Mouse (Mus musculus) midbrain, embryonic 13.5 days (tissue): ENCODE results near the gene Calml4. TPM values are rescaled to one million over a fixed set of nuclear protein-coding genes. Genes with fewer than 3 reads are reported as not detected.
A peak's percentile ranks its signal among the peaks of the same experiment; 100 is the strongest.

Source experiments
- ATAC-seq: fragments of 200-750 bp; cut with Nextera tagmentation; 2 replicates; pipeline ENCODE4 v1.8.0; 2017; ENCODE audit warnings: mild to moderate bottlenecking, moderate TSS enrichment, moderate library complexity
- H3K27ac ChIP-seq: fragments of 300-500 bp; sonication (generic); 2 replicates; pipeline ENCODE4 v1.5.1; 2015; ENCODE audit warnings: inconsistent platforms, mild to moderate bottlenecking, moderate library complexity
- H3K27me3 ChIP-seq: fragments of 300-500 bp; sonication (generic); 2 replicates; pipeline ENCODE4 v1.6.1; 2015; ENCODE audit warnings: mild to moderate bottlenecking, inconsistent platforms
- H3K36me3 ChIP-seq: fragments of 300-500 bp; sonication (generic); 2 replicates; pipeline ENCODE4 v1.6.1; 2015; ENCODE audit warnings: mild to moderate bottlenecking, inconsistent platforms
- H3K4me1 ChIP-seq: fragments of 300-500 bp; sonication (generic); replicated peaks from 2 replicates; pipeline ENCODE4 v1.6.1; 2015; ENCODE audit warnings: inconsistent platforms
- H3K4me2 ChIP-seq: fragments of 300-500 bp; sonication (generic); replicated peaks from 2 replicates; pipeline ENCODE4 v1.6.1; 2015; ENCODE audit warnings: moderate library complexity, mild to moderate bottlenecking, inconsistent platforms
- H3K4me3 ChIP-seq: fragments of 300-500 bp; sonication (generic); replicated peaks from 2 replicates; pipeline ENCODE4 v1.5.1; 2015; ENCODE audit warnings: mild to moderate bottlenecking, inconsistent platforms
- H3K9ac ChIP-seq: fragments of 300-500 bp; sonication (generic); replicated peaks from 2 replicates; pipeline ENCODE4 v1.6.1; 2015; ENCODE audit warnings: mild to moderate bottlenecking, inconsistent platforms
- H3K9me3 ChIP-seq: fragments of 300-500 bp; sonication (generic); 2 replicates; pipeline ENCODE4 v1.6.1; 2016; ENCODE audit warnings: mild to moderate bottlenecking, inconsistent platforms
- WGBS: fragments of 180-500 bp; shearing (Covaris S2); methylation state at CpG from one replicate; pipeline ENCODE4 v1.1.7; 2015; 5-methylcytosine and 5-hydroxymethylcytosine counted together
- polyA plus RNA-seq: library from polyadenylated mRNA; unstranded; fragments of >200 nt; fragmentation: Nextera tagmentation; extraction: Ambion mirVana; gene quantifications from 2 replicates; pipeline ENCODE4 v1.2.1, GENCODE M21; 2015

The Calml4 gene
- 4.7 and 9.8 TPM in 2 replicates for polyA plus RNA-seq

- Histone ChIP-seq H3K27me3 (0 out of 2 replicates have a peak, but pooled peaks cover 3% of the 10 kb centered on the region), H3K36me3 (no peaks in the 10 kb centered on the region), H3K4me2 (no peak within 1 kb of the TSS), H3K9ac (no peak within 1 kb of the TSS), H3K4me1 (peaks cover 18% of the 10 kb centered on the region), H3K27ac (no peak within 1 kb of the TSS), H3K4me3 (no peak within 1 kb of the TSS), H3K9me3 (no peaks in the 10 kb centered on the region)
- ATAC-seq, result peak; percentile 53; the same call in 1 of the 2 replicates
- 62% methylated on average over 20 of the region's 20 CpGs for WGBS
Observed at GRCm38 (mm10) chr9:62857719-62858261, at the start of gene Calml4. Calml4 (plus strand) TSS chr9:62858080.

- peak overlapping the region; percentile 75 for H3K4me3 ChIP-seq
- no peak for ATAC-seq
- H3K4me2 ChIP-seq, result peak overlapping the region; percentile 79
- H3K27me3 ChIP-seq, result no peaks in the 10 kb centered on the region
- peak overlapping the region; percentile 92 for H3K9ac ChIP-seq
- H3K36me3 ChIP-seq, result no peaks in the 10 kb centered on the region
- peaks cover 36% of the 10 kb centered on the region for H3K4me1 ChIP-seq
- WGBS, result 13% methylated on average over 8 of the region's 8 CpGs
- H3K27ac ChIP-seq, result no peak overlapping the region
- H3K9me3 ChIP-seq, result no peaks in the 10 kb centered on the region
Observed at GRCm38 (mm10) chr9:62810095-62810494, 47.8 kb upstream of the Calml4 start.

DNA sequence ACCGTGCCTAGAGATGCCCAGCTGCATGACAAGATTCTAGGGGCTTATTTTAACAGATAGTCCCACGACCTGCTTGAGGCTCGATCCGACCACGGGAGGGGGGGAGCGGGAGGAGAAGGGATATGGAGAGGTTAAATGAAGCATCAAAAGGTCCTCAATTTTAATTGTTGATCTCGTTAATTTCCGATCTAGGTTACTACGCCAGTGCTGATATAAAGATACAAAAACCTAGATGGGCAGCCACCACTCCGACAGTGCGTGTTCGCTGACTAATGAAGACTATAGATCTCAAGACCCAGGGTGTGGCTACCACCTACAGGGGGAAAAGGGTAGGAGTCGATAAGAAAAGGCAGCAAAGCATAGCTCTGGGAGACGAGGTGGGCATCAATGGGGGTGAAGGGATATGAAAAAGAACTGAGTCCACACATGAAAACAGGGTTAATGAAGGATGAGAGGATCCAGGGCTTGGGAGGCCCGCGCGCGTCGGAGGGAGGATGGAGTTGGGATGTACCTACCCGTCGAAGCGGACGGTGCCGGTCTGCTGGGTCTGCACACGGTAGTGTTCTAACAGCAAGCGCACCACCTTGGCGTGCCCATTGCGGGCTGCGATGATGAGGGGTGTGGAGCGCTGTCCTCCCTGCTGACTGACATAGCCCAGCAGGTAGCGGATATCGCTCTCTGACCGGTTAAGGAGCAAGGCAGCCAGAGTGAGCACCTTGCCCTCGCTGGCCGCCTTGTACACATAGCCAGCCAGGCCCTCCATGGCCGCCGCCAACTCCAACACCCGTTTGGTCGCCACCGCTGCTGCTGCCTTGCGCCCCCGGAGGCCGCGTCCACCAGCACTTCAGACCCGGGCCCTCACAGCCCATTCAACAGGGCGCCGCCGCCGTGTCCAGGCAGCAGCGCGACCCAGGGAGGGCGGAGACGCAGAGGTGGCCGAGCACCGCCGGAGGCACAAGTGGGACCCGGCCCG, 47.1 kb upstream of the Calml4 start:
- Histone ChIP-seq H3K9ac (peak overlapping the region; percentile 92), H3K4me2 (peak overlapping the region; percentile 79), H3K27me3 (no peaks in the 10 kb centered on the region), H3K36me3 (no peaks in the 10 kb centered on the region), H3K9me3 (no peaks in the 10 kb centered on the region), H3K4me1 (peaks cover 36% of the 10 kb centered on the region), H3K4me3 (peak overlapping the region; percentile 75), H3K27ac (peak overlapping the region; percentile 98)
- ATAC-seq, result peak; percentile 67
- WGBS, result under 1% methylated on average over 58 of the region's 58 CpGs

DNA sequence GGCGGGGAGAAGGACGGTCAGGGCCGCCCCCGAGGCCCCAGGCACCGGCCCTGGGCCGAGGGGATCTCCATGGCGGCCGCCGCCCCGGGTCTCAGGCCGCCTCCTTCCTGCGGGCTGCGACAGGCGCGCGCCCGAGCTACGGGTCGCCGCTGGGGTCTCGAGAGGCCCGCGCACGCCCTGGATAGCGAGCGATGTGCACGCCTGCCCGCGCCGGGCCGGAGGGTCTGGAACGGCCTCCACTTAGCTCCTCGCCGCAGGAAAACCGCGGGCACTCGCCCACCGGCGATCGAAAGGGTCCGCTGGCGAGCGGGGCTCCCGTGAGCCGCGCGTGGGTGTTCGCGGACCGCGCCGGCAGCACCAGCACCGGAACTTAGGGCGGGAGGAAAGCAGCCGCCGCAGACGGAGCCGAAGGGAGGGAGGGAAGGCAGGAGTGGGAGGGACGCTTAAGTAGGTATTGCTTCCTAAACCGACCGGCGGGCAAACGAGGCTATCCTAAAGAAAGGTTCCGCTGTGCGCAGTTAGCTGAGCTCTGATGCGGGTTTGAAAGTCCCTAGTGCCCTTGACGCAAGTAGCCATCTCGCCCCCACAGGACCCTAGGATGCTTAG, 46.3 kb upstream of the Calml4 start, which contains the start of gene Fem1b:
TSS of gene Fem1b (minus strand) at position 419 of the 606 bp plus-strand sequence.
- Histone ChIP-seq H3K9me3 (no peaks in the 10 kb centered on the region), H3K9ac (peak within 1 kb of the TSS; percentile 92), H3K27me3 (no peaks in the 10 kb centered on the region; the same call in 1 of the 2 replicates), H3K36me3 (no peaks in the 10 kb centered on the region), H3K27ac (peak within 1 kb of the TSS; percentile 98), H3K4me2 (peak within 1 kb of the TSS; percentile 79), H3K4me1 (peaks cover 36% of the 10 kb centered on the region), H3K4me3 (peak within 1 kb of the TSS; percentile 75)
- WGBS, result under 1% methylated on average over 62 of the region's 68 CpGs
- peak; percentile 93 for ATAC-seq

GRCm38 (mm10) chr9:62812216-62813049, 45.4 kb upstream of the Calml4 start:
- no peaks in the 10 kb centered on the region for H3K9me3 ChIP-seq
- H3K36me3 ChIP-seq, result no peaks in the 10 kb centered on the region
- ATAC-seq, result peak; percentile 48; the same call in 1 of the 2 replicates
- peak overlapping the region; percentile 98 for H3K27ac ChIP-seq
- no peaks in the 10 kb centered on the region; the same call in 1 of the 2 replicates for H3K27me3 ChIP-seq
- H3K4me3 ChIP-seq, result peak overlapping the region; percentile 75
- peak overlapping the region; percentile 92 for H3K9ac ChIP-seq
- 5% methylated on average over 14 of the region's 14 CpGs for WGBS
- H3K4me1 ChIP-seq, result peaks cover 39% of the 10 kb centered on the region
- peak overlapping the region; percentile 79 for H3K4me2 ChIP-seq

- ATAC-seq, result no peak
- WGBS, result 83% methylated on average over 2 of the region's 2 CpGs
- Histone ChIP-seq H3K36me3 (no peaks in the 10 kb centered on the region), H3K4me3 (no peak overlapping the region), H3K27ac (no peak overlapping the region), H3K4me1 (peaks cover 22% of the 10 kb centered on the region), H3K9ac (no peak overlapping the region), H3K27me3 (no peaks in the 10 kb centered on the region; the same call in 1 of the 2 replicates), H3K9me3 (no peaks in the 10 kb centered on the region), H3K4me2 (no peak overlapping the region)
Observed at GRCm38 (mm10) chr9:62814751-62815150, 43.1 kb upstream of the Calml4 start.

GRCm38 (mm10) chr9:62816323-62817098, 41.4 kb upstream of the Calml4 start:
- Histone ChIP-seq H3K4me2 (no peak overlapping the region), H3K4me3 (no peak overlapping the region), H3K9me3 (no peaks in the 10 kb centered on the region), H3K27ac (no peak overlapping the region; the same call in 1 of the 2 replicates), H3K4me1 (peaks cover 18% of the 10 kb centered on the region), H3K27me3 (no peaks in the 10 kb centered on the region; the same call in 1 of the 2 replicates), H3K9ac (no peak overlapping the region), H3K36me3 (no peaks in the 10 kb centered on the region)
- no peak for ATAC-seq
- WGBS, result 87% methylated on average over 9 of the region's 9 CpGs

- H3K4me3 ChIP-seq, result no peak overlapping the region
- no peak for ATAC-seq
- no peaks in the 10 kb centered on the region for H3K9me3 ChIP-seq
- no peaks in the 10 kb centered on the region for H3K36me3 ChIP-seq
- no peak overlapping the region for H3K4me2 ChIP-seq
- WGBS, result 61% methylated on average over 12 of the region's 12 CpGs
- H3K9ac ChIP-seq, result no peak overlapping the region; the same call in 1 of the 2 replicates
- H3K27me3 ChIP-seq, result no peaks in the 10 kb centered on the region; the same call in 1 of the 2 replicates
- H3K4me1 ChIP-seq, result peaks cover 16% of the 10 kb centered on the region
- no peak overlapping the region; the same call in 1 of the 2 replicates for H3K27ac ChIP-seq
Observed at GRCm38 (mm10) chr9:62817099-62817571, 40.7 kb upstream of the Calml4 start.

GRCm38 (mm10) chr9:62817828-62818614, 39.9 kb upstream of the Calml4 start:
- ATAC-seq, result no peak
- Histone ChIP-seq H3K4me1 (peaks cover 9% of the 10 kb centered on the region; the same call in 1 of the 2 replicates), H3K4me3 (no peak overlapping the region), H3K27me3 (no peaks in the 10 kb centered on the region; the same call in 1 of the 2 replicates), H3K4me2 (no peak overlapping the region), H3K9me3 (no peaks in the 10 kb centered on the region), H3K9ac (no peak overlapping the region), H3K27ac (no peak overlapping the region), H3K36me3 (no peaks in the 10 kb centered on the region)
- 87% methylated on average over 4 of the region's 4 CpGs for WGBS

GRCm38 (mm10) chr9:62819494-62819893, 38.4 kb upstream of the Calml4 start:
- ATAC-seq, result no peak
- H3K9me3 ChIP-seq, result no peaks in the 10 kb centered on the region
- no peak overlapping the region for H3K4me3 ChIP-seq
- H3K9ac ChIP-seq, result no peak overlapping the region
- peaks cover 9% of the 10 kb centered on the region; the same call in 1 of the 2 replicates for H3K4me1 ChIP-seq
- H3K36me3 ChIP-seq, result no peaks in the 10 kb centered on the region
- no peaks in the 10 kb centered on the region; the same call in 1 of the 2 replicates for H3K27me3 ChIP-seq
- 78% methylated on average over 3 of the region's 3 CpGs for WGBS
- no peak overlapping the region for H3K4me2 ChIP-seq
- no peak overlapping the region for H3K27ac ChIP-seq
